Mouse (Mus musculus) kidney, adult 2 months (tissue): ENCODE measurements around the gene Tbc1d10a. TPM values are rescaled to one million over a fixed set of nuclear protein-coding genes. Genes with fewer than 3 reads are reported as not detected.
A peak's percentile ranks its signal among the peaks of the same experiment; 100 is the strongest.

Source experiments
- DNase-seq: peaks from one replicate; pipeline ENCODE4 v3.0.0; 2021
- H3K27ac ChIP-seq: fragments of 200-500 bp; 2 replicates; pipeline ENCODE4 v1.5.1; 2012; ENCODE audit warnings: low read depth, low read length, control low read depth, inconsistent platforms; ENCODE audit not compliant: insufficient read depth
- H3K27me3 ChIP-seq: fragments of 200-500 bp; replicated peaks from 2 replicates; pipeline ENCODE4 v1.6.1; 2012; ENCODE audit warnings: mild to moderate bottlenecking, moderate library complexity, low read length, inconsistent platforms; ENCODE audit not compliant: control insufficient read depth, insufficient read depth
- H3K36me3 ChIP-seq: fragments of 200-500 bp; 2 replicates; pipeline ENCODE4 v1.6.1; 2012; ENCODE audit warnings: mild to moderate bottlenecking, moderate library complexity, low read length, inconsistent platforms; ENCODE audit not compliant: control insufficient read depth, insufficient read depth
- H3K4me1 ChIP-seq: fragments of 200-500 bp; 2 replicates; pipeline ENCODE4 v1.6.1; 2011; ENCODE audit warnings: low read length; ENCODE audit not compliant: control insufficient read depth, insufficient read depth
- H3K4me3 ChIP-seq: fragments of 200-500 bp; 2 replicates; pipeline ENCODE4 v1.5.1; 2011; ENCODE audit warnings: mild to moderate bottlenecking, low read depth, low read length, control low read depth; ENCODE audit not compliant: insufficient read depth
- CTCF ChIP-seq: fragments of 200-500 bp; conservative IDR thresholded peaks from 2 replicates; pipeline ENCODE4 v1.5.1; 2011; ENCODE audit warnings: low read depth, mild to moderate bottlenecking, control low read depth, low read length, moderate library complexity, mixed read lengths; ENCODE audit not compliant: insufficient read depth, insufficient read length
- POLR2A ChIP-seq: fragments of 200-500 bp; IDR thresholded peaks from one replicate; pipeline ENCODE4 v1.6.1; 2011; ENCODE audit warnings: low read depth, low read length, control low read depth
- WGBS: fragments of 180-500 bp; shearing (Covaris S2); methylation state at CpG from one replicate; pipeline ENCODE4 v1.1.7; 2018; 5-methylcytosine and 5-hydroxymethylcytosine counted together
- polyA plus RNA-seq: library from polyadenylated mRNA; depleted of rRNA; stranded (reverse); fragments of >200 nt; gene quantifications from 2 replicates; pipeline ENCODE4 v1.2.3, GENCODE M21; 2012; rRNA removed

The Tbc1d10a gene
- polyA plus RNA-seq, 1 experiment: 91.4 TPM

DNA sequence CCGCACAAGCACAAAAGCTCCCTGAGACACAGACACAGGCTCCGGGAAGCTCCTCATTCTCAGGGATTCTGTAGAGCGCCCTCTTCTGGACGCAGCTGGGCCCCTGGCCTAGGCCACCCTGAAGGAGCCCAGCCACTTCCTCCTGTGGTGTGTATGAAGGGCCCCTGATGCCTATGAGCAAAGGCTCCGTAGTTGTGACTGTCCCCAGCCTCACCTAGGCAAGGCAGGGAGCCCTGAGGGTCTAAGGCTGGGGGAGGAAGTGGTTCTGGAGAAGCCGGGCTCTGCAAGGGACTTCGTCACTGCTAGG, 74.6 kb downstream of the Tbc1d10a start:
- 36% methylated on average over 7 of the region's 7 CpGs for WGBS
- peak; percentile 60 for DNase-seq
- H3K27me3 ChIP-seq: no peaks in the 10 kb centered on the region
- no peaks in the 10 kb centered on the region for H3K36me3 ChIP-seq
- no peak overlapping the region for H3K4me3 ChIP-seq
- TF ChIP-seq POLR2A (no peak), CTCF (peak; percentile 42)
- 0 out of 2 replicates have a peak overlapping the region, but pooled peaks have one; percentile 0 for H3K27ac ChIP-seq
- H3K4me1 ChIP-seq: peaks cover 19% of the 10 kb centered on the region

DNA sequence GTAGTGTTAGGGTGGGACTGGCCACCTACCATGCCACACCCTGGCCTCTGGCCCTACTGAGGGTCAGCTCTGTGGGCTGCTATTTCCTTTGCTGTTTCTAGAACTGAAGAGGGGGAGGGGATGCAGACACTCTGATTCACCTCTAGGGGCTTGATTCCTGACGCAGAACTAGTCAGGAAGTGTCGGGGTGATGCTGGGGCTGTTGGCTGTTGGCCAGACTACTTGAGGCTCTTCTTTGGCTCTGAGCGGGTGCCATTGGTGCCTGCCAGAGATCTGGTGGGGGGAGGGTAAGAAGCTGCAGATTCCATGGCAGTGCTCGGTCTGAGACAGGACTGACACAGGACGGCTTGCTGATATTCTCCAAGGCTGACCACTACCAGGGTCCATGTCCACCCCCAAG, 75.4 kb downstream of the Tbc1d10a start:
- 31% methylated on average over 5 of the region's 5 CpGs for WGBS
- H3K27ac ChIP-seq: no peak overlapping the region
- peaks cover 19% of the 10 kb centered on the region for H3K4me1 ChIP-seq
- no peak overlapping the region for H3K4me3 ChIP-seq
- H3K27me3 ChIP-seq: no peaks in the 10 kb centered on the region
- H3K36me3 ChIP-seq: no peaks in the 10 kb centered on the region
- peak; percentile 45 for DNase-seq
- TF ChIP-seq POLR2A: no peak
- TF ChIP-seq CTCF: no peak

DNA sequence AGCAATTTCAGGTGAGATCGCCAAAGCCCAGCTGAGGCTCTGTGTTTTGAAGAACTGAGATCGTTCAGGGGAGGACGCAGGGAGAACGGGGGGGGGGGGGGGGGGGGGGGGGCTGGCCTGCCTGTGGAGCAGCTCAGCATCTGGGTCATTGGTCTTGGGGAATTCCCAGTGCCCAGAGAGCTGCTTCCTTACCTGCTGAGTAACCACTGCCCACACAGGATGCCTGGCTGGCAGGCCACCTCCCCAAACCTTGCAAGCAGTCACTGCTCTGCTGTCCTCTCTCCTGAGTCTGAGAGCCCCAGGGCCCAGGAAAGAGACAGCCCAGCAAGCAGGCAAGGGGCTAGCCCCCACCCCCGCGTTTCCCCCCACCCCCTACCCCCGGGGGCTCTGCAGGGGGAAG, 76.3 kb downstream of the Tbc1d10a start:
- no peak for DNase-seq
- 26% methylated on average over 7 of the region's 7 CpGs for WGBS
- H3K36me3 ChIP-seq: no peaks in the 10 kb centered on the region
- H3K27me3 ChIP-seq: no peaks in the 10 kb centered on the region
- no peak overlapping the region for H3K27ac ChIP-seq
- no peak overlapping the region for H3K4me3 ChIP-seq
- no peak for TF ChIP-seq POLR2A
- TF ChIP-seq CTCF: no peak
- H3K4me1 ChIP-seq: peaks cover 15% of the 10 kb centered on the region

DNA sequence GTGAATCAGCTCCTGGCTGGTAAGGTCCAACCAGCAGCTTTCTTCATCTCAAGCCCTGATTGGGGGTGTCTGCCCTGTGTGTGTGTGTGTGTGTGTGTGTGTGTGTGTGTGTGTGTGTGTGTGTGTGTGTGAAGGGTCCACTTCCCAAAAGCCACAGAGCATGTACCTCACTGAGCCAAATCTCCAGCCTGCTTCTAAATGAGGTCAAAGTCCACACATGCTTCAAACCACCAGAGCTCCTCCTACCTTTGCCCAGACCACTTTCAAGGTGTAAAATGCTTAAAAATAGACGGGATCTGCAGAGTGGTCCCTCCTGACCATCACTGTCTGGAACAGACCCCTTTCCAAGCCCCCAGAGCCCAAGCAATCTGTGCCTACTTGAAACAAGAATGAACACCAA, 76.7 kb downstream of the Tbc1d10a start:
- TF ChIP-seq CTCF: no peak
- TF ChIP-seq POLR2A: no peak
- 33% methylated on average over 1 of the region's 1 CpGs for WGBS
- peak; percentile 79 for DNase-seq
- no peaks in the 10 kb centered on the region for H3K36me3 ChIP-seq
- no peak overlapping the region for H3K4me3 ChIP-seq
- H3K27ac ChIP-seq: no peak overlapping the region
- peaks cover 15% of the 10 kb centered on the region for H3K4me1 ChIP-seq
- no peaks in the 10 kb centered on the region for H3K27me3 ChIP-seq

DNA sequence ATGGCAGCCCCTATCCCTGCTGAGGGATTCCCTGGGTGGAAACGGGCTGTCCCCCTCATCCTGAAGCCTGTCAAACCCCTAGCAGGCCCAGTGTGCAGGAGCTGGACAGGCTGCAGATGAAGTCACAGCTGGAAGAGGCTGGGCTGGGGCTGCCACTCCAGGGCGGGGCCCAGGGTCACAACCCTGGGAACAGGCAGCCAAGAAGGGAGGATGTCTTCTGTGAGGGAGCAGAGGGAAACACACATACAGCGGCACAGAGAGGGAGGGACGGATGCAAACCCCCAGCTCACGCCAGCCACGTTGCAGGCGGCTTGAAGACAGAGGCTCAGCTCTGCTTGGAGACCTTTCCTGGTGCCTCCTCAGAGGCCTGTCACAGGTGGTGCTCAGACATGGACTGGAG, 77.5 kb downstream of the Tbc1d10a start:
- no peaks in the 10 kb centered on the region for H3K27me3 ChIP-seq
- H3K4me3 ChIP-seq: no peak overlapping the region
- WGBS: 63% methylated on average over 7 of the region's 7 CpGs
- H3K27ac ChIP-seq: no peak overlapping the region
- H3K4me1 ChIP-seq: peaks cover 15% of the 10 kb centered on the region
- TF ChIP-seq CTCF (no peak), POLR2A (no peak)
- DNase-seq: no peak
- no peaks in the 10 kb centered on the region for H3K36me3 ChIP-seq

Other genes with a start within 250 kb of the Tbc1d10a start
- 33.3 and 33.8 TPM in 2 replicates for gene Pes1, start 222.8 kb upstream of the Tbc1d10a start, polyA plus RNA-seq
- 0.34 and 0.73 TPM in 2 replicates for gene 4930556J24Rik, start 210.0 kb upstream of the Tbc1d10a start, polyA plus RNA-seq
- 71.7 and 91.3 TPM in 2 replicates for gene Gal3st1, start 203.2 kb upstream of the Tbc1d10a start, polyA plus RNA-seq
- 0.36 and 0.39 TPM in 2 replicates for gene Sec14l4, start 155.3 kb upstream of the Tbc1d10a start, polyA plus RNA-seq
- 8.8 and 11.7 TPM in 2 replicates for gene Sec14l3, start 121.9 kb upstream of the Tbc1d10a start, polyA plus RNA-seq
- 30.1 and 31.2 TPM in 2 replicates for gene Mtfp1, start 91.3 kb upstream of the Tbc1d10a start, polyA plus RNA-seq
- 1.5 and 1.8 TPM in 2 replicates for gene Sec14l2, start 63.4 kb upstream of the Tbc1d10a start, polyA plus RNA-seq
- 25.2 and 26.7 TPM in 2 replicates for gene Rnf215, start 51.6 kb upstream of the Tbc1d10a start, polyA plus RNA-seq
- 9.6 and 12.1 TPM in 2 replicates for gene Ccdc157, start 26.5 kb upstream of the Tbc1d10a start, polyA plus RNA-seq
- 21.0 and 21.1 TPM in 2 replicates for gene Sf3a1, start 26.4 kb upstream of the Tbc1d10a start, polyA plus RNA-seq
- gene Castor1, start 31.4 kb downstream of the Tbc1d10a start, polyA plus RNA-seq: 15.8 and 16.3 TPM in 2 replicates
- gene Osm, start 49.6 kb downstream of the Tbc1d10a start, polyA plus RNA-seq: 0.07 and 0.20 TPM in 2 replicates
- 0.56 and 0.67 TPM in 2 replicates for gene Lif, start 70.8 kb downstream of the Tbc1d10a start, polyA plus RNA-seq